Mouse (Mus musculus) right cerebral cortex, postnatal 36 days (tissue): Measurements from ENCODE around the gene Litaf.

Experiments
- DNase-seq, 2 experiments: peaks; one replicate each; pipeline ENCODE4 v3.0.0; 2022; ENCODE audit warnings: low spot score in 2 of 2, mixed read lengths in 1 of 2

The Litaf gene

DNA sequence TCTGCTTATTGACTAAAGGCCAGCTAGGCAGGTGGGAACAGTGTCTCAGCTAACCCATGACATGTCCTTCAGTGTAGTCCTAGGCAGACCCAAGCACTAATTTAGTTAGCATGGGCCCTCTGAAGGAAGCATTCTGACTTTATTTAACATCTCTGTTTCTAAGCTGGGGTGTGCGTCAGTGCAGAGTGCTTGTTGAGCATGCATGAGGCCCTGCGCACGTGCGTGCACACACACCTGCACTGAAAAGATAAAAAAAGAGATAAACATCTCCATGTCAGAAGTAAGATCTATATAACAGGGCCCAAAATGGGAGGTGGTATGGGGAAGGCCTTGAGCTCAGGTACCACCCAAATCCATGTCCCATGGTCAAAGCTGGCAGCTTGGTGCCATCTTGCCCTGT, 150.9 kb downstream of the Litaf start:
- DNase-seq = no peak

DNA sequence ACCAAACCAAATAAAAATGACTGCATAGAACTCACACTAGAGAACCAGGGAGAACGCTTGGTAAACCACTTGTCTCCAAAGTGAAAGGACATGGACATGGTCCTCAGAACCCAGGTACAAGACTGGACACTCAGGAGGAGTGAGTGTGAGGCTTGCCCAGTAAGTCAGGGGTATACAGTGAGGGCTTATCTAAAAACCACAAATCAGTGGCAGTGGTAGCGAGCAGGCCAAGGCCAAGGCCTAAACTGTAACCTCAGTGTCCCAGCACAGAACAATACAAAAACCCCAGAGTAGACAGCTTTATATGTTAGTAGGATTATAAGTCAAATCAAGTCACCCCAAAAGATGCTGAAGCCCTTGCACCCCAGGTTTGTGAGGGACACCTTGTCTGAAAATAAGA, 154.9 kb downstream of the Litaf start:
- no peak for DNase-seq

DNA sequence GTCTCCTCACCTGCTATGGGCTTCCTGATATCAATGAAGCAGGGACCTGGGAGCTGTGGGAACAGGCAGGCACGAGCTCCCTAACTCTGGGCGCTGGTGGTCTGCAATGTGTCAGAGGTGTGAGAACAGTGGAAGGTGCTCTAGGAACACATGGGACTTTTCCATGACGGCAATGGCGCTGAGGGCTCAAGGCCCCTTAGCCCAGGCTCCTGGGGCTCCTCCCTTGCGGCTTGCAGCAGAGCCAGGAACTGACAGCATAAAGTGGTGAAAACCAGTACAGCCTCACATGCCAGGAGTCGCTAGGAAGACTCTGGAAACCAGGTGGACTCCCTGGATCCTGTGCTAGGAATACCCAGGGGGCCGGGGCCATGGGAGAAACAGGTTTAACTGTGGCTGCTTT, 155.4 kb downstream of the Litaf start:
- no peak for DNase-seq
